Mouse (Mus musculus): ENCODE data around the gene Btbd35f7.
"Not testable (repeated sequence)": the region's sequence is repeated elsewhere in the genome, so short reads cannot be mapped to it uniquely, and the experiment has no call there.

Btbd35f7 gene

GRCm38 (mm10) chrX:5668767-5669166, at the start of gene Btbd35f7:
Gene Btbd35f7 (plus strand): TSS chrX:5669067.
- DNase-seq (ENCODE audit: low spot score), result not testable (repeated sequence)
